ENCODE assay signal across 8 mouse cellular contexts in genomic region chr12:87198792-87199191, GRCm38 (mm10). TPM values are rescaled to one million over a fixed set of nuclear protein-coding genes. Genes with fewer than 3 reads are reported as not detected.
DNase-seq lines count a peak whose midpoint lies in the region; ATAC-seq and TF ChIP-seq lines count a peak whose summit lies in the region.

No protein-coding gene starts in this region.

- H3K4me2 ChIP-seq in CH12.LX (ENCODE audit: insufficient read depth, low read depth, poor library complexity, severe bottlenecking) = peak overlapping the region; percentile 82
- peak overlapping the region; percentile 98 for H3K4me2 ChIP-seq in liver, embryonic 12.5 days

- peak overlapping the region; percentile 96; the same call in 1 of the 2 replicates for H3K4me3 ChIP-seq in heart, adult 2 months
- H3K4me3 ChIP-seq in CH12.LX (replicated peaks in 1 of 3; ENCODE audit: low read depth in 2 of 3, low read length in 2 of 3, poor library complexity in 1 of 3) = peak overlapping the region; percentile 96 to 99 (median 98)
- H3K4me3 ChIP-seq in forebrain, embryonic 10.5 days = peak overlapping the region; percentile 93
- H3K4me3 ChIP-seq in liver, embryonic 12.5 days = no peak overlapping the region

- no peak for ATAC-seq in liver, embryonic 12.5 days
- ATAC-seq in erythroid progenitor cell, adult 5-6 weeks (replicated peaks; ENCODE audit: low FRiP score, poor library complexity, severe bottlenecking) = no peak

- in situ Hi-C loops in CH12.LX (cut with MboI; ENCODE audit: low pct_ligation_motif_present, low pct_unique_long_range_greater_than_20kb, low sequenced_read_pairs) = no loop called here

- no peak overlapping the region for H3K27ac ChIP-seq in heart, adult 2 months
- peak overlapping the region; percentile 81; the same call in 1 of the 2 replicates for H3K27ac ChIP-seq in CH12.LX (ENCODE audit: insufficient read depth, low read depth)
- no peak overlapping the region for H3K27ac ChIP-seq in forebrain, embryonic 10.5 days
- no peak overlapping the region for H3K27ac ChIP-seq in liver, embryonic 12.5 days

- intact Hi-C loops in heart, adult 2 months (cut with DNase I) = no loop called here
- intact Hi-C loops in heart, postnatal 25 days (cut with DNase I) = no loop called here

- no peak for TF ChIP-seq POLR2A in heart, adult 2 months (IDR thresholded peaks at IDR 0.05; ENCODE audit: insufficient read depth, low read depth, low read length)
- no peak for TF ChIP-seq POLR2A in CH12.LX (IDR thresholded peaks at IDR 0.05; ENCODE audit: low read depth, low read length)

- H3K4me1 ChIP-seq in heart, adult 2 months (ENCODE audit: control insufficient read depth, insufficient read depth, low read length) = peaks cover 2% of the 10 kb centered on the region
- peaks cover 3 to 37% of the 10 kb centered on the region in 2 experiments; a peak in 3 of 4 replicates for H3K4me1 ChIP-seq in CH12.LX (ENCODE audit: control insufficient read depth in 1 of 2, insufficient read depth in 2 of 2)
- peaks cover 23% of the 10 kb centered on the region for H3K4me1 ChIP-seq in forebrain, embryonic 10.5 days
- H3K4me1 ChIP-seq in liver, embryonic 12.5 days = peaks cover 23% of the 10 kb centered on the region; the same call in 1 of the 2 replicates

- dilution Hi-C loops in CH12.LX (cut with MboI; ENCODE audit: extremely low pct_ligation_motif_present, extremely low pct_unique_long_range_greater_than_20kb, low sequenced_read_pairs) = no loop called here

- no peak for TF ChIP-seq EP300 in heart, adult 2 months (IDR thresholded peaks at IDR 0.05; ENCODE audit: insufficient read depth, low read depth, low read length)
- TF ChIP-seq EP300 in CH12.LX (IDR thresholded peaks at IDR 0.05; ENCODE audit: low read length) = no peak

- no peak for TF ChIP-seq CTCF in heart, adult 2 months (IDR thresholded peaks at IDR 0.05)
- no peak for TF ChIP-seq CTCF in CH12.LX (conservative IDR thresholded peaks at IDR 0.05 in 1 of 2, IDR thresholded peaks at IDR 0.05 in 1 of 2; ENCODE audit: low read depth in 2 of 2, low read length in 2 of 2)

- DNase-seq in heart, adult 2 months = no peak
- DNase-seq in heart, postnatal 25 days (ENCODE audit: low spot score) = no peak
- DNase-seq in CH12.LX (ENCODE audit: extremely low read depth) = no peak
- DNase-seq in forebrain, embryonic 10.5 days (ENCODE audit: extremely low spot score, low spot score) = no peak
- no peak for DNase-seq in thymus, postnatal 0 days (ENCODE audit: low spot score)
- DNase-seq in adrenal gland, adult 18-20 months (ENCODE audit: low spot score in 2 of 2) = no peak

- H3K9ac ChIP-seq in heart, adult 2 months (ENCODE audit: low read depth, low read length) = no peak overlapping the region
- H3K9ac ChIP-seq in CH12.LX (ENCODE audit: insufficient read depth, low read depth) = peak overlapping the region; percentile 98
- H3K9ac ChIP-seq in liver, embryonic 12.5 days = no peak overlapping the region

- no peaks in the 10 kb centered on the region for H3K36me3 ChIP-seq in heart, adult 2 months (ENCODE audit: control insufficient read depth, insufficient read depth, low read length)
- H3K36me3 ChIP-seq in CH12.LX (replicated peaks in 1 of 2; ENCODE audit: control insufficient read depth in 1 of 2, insufficient read depth in 1 of 2, low read length in 1 of 2) = peaks cover 0 to 2% of the 10 kb centered on the region in 2 experiments
- no peaks in the 10 kb centered on the region for H3K36me3 ChIP-seq in forebrain, embryonic 10.5 days (replicated peaks)
- no peaks in the 10 kb centered on the region for H3K36me3 ChIP-seq in liver, embryonic 12.5 days

- H3K79me2 ChIP-seq in heart, adult 2 months (replicated peaks; ENCODE audit: control insufficient read depth, insufficient read depth, low read length) = no peaks in the 10 kb centered on the region
- peaks cover 34% of the 10 kb centered on the region for H3K79me2 ChIP-seq in CH12.LX (replicated peaks; ENCODE audit: control insufficient read depth, extremely low read depth, insufficient read depth, poor library complexity, severe bottlenecking)

- no peak for TF ChIP-seq RAD21 in CH12.LX (IDR thresholded peaks at IDR 0.05; ENCODE audit: low read depth, low read length)

- WGBS in heart, adult 2 months = 68% methylated on average over 6 of the region's 6 CpGs
- 57% methylated on average over 6 of the region's 6 CpGs for WGBS in forebrain, embryonic 10.5 days
- 70% methylated on average over 6 of the region's 6 CpGs for WGBS in liver, embryonic 12.5 days (ENCODE audit: insufficient replicate concordance)

- H3K27me3 ChIP-seq in heart, adult 2 months (ENCODE audit: control insufficient read depth, insufficient read depth, low read length) = no peaks in the 10 kb centered on the region
- H3K27me3 ChIP-seq in CH12.LX (replicated peaks) = no peaks in the 10 kb centered on the region
- no peaks in the 10 kb centered on the region; the same call in 1 of the 2 replicates for H3K27me3 ChIP-seq in forebrain, embryonic 10.5 days (ENCODE audit: poor library complexity, severe bottlenecking)
- peaks cover 30% of the 10 kb centered on the region for H3K27me3 ChIP-seq in liver, embryonic 12.5 days (replicated peaks)

- H3K9me3 ChIP-seq in CH12.LX (replicated peaks; ENCODE audit: low read length) = no peaks in the 10 kb centered on the region
- no peaks in the 10 kb centered on the region for H3K9me3 ChIP-seq in forebrain, embryonic 10.5 days
- no peaks in the 10 kb centered on the region for H3K9me3 ChIP-seq in liver, embryonic 12.5 days (replicated peaks)

RNA-seq across cellular contexts. Expression of gene Samd15, which starts 0.7 kb away (rescaled TPM):
- not detected for total RNA-seq in heart, adult 2 months (2021)
- polyA plus RNA-seq in heart, adult 2 months (2012; rRNA removed) = 0.39 TPM in 1 of 2 replicates, not detected in the other
- under 1 TPM; 0.21 to 0.34 TPM for total RNA-seq in heart, postnatal 25 days (2021)
- 0.97 and 1.1 TPM in 2 replicates for total RNA-seq in CH12.LX (2012; rRNA removed)
- total RNA-seq in CH12.LX (2014; rRNA removed) = 0.28 and 1.8 TPM in 2 replicates
- 2.8 and 3.9 TPM in 2 replicates for polyA plus RNA-seq in CH12.LX (2012; ENCODE audit: insufficient read length, low read depth)
- 1.7 and 2.0 TPM in 2 replicates for polyA plus RNA-seq in forebrain, embryonic 10.5 days (2016; fragmentation: Nextera tagmentation; extraction: Ambion mirVana)
- polyA plus RNA-seq in liver, embryonic 12.5 days (2016; fragmentation: Nextera tagmentation; extraction: Ambion mirVana) = 16.2 and 16.7 TPM in 2 replicates
- total RNA-seq in erythroid progenitor cell, adult 5-6 weeks (2015; ENCODE audit: low replicate concordance) = not detected in 2 replicates
- 3.6 TPM in 1 of 2 replicates, not detected in the other for total RNA-seq in erythroid progenitor cell, adult 5-6 weeks (2017; ENCODE audit: low replicate concordance)
- polyA plus RNA-seq in thymus, postnatal 0 days (2015; fragmentation: Nextera tagmentation; extraction: Ambion mirVana) = 1.2 and 1.6 TPM in 2 replicates
- 1 to 10 TPM; 1.4 to 1.7 TPM for total RNA-seq in adrenal gland, adult 18-20 months (2021)

RNA-seq across cellular contexts. Expression of gene Tmed8, which starts 1.5 kb away (rescaled TPM):
- 1 to 10 TPM; 5.3 to 6.4 TPM for total RNA-seq in heart, adult 2 months (2021)
- polyA plus RNA-seq in heart, adult 2 months (2012; rRNA removed) = 3.1 and 5.6 TPM in 2 replicates
- 1 to 10 TPM; 4.4 to 6.6 TPM for total RNA-seq in heart, postnatal 25 days (2021)
- total RNA-seq in CH12.LX (2012; rRNA removed) (27.3 and 29.1 TPM in 2 replicates), CH12.LX (2014; rRNA removed) (27.9 and 29.3 TPM in 2 replicates)
- 29.4 and 34.8 TPM in 2 replicates for polyA plus RNA-seq in CH12.LX (2012; ENCODE audit: insufficient read length, low read depth)
- polyA plus RNA-seq in forebrain, embryonic 10.5 days (2016; fragmentation: Nextera tagmentation; extraction: Ambion mirVana) = 3.5 and 3.7 TPM in 2 replicates
- polyA plus RNA-seq in liver, embryonic 12.5 days (2016; fragmentation: Nextera tagmentation; extraction: Ambion mirVana) = 1.3 and 1.4 TPM in 2 replicates
- total RNA-seq in erythroid progenitor cell, adult 5-6 weeks (2015; ENCODE audit: low replicate concordance) = 0.72 and 2.9 TPM in 2 replicates
- 1.5 and 2.0 TPM in 2 replicates for total RNA-seq in erythroid progenitor cell, adult 5-6 weeks (2017; ENCODE audit: low replicate concordance)
- polyA plus RNA-seq in thymus, postnatal 0 days (2015; fragmentation: Nextera tagmentation; extraction: Ambion mirVana) = 3.4 TPM in 2 replicates
- 10 to 100 TPM; 23.5 to 32.1 TPM for total RNA-seq in adrenal gland, adult 18-20 months (2021)

RNA-seq across cellular contexts. Expression of gene Noxred1, which starts 39.7 kb away (rescaled TPM):
- total RNA-seq in heart, adult 2 months (2021) = under 1 TPM; 0.39 to 0.61 TPM
- 0.47 and 0.67 TPM in 2 replicates for polyA plus RNA-seq in heart, adult 2 months (2012; rRNA removed)
- under 1 TPM; 0.20 to 0.49 TPM for total RNA-seq in heart, postnatal 25 days (2021)
- total RNA-seq in CH12.LX (2012; rRNA removed) (5.1 and 5.2 TPM in 2 replicates), CH12.LX (2014; rRNA removed) (6.9 and 8.0 TPM in 2 replicates)
- polyA plus RNA-seq in CH12.LX (2012; ENCODE audit: insufficient read length, low read depth) = 10.0 and 10.4 TPM in 2 replicates
- 0.46 and 0.84 TPM in 2 replicates for polyA plus RNA-seq in forebrain, embryonic 10.5 days (2016; fragmentation: Nextera tagmentation; extraction: Ambion mirVana)
- 0.32 and 0.49 TPM in 2 replicates for polyA plus RNA-seq in liver, embryonic 12.5 days (2016; fragmentation: Nextera tagmentation; extraction: Ambion mirVana)
- total RNA-seq in erythroid progenitor cell, adult 5-6 weeks (2015; ENCODE audit: low replicate concordance) = not detected in 2 replicates
- total RNA-seq in erythroid progenitor cell, adult 5-6 weeks (2017; ENCODE audit: low replicate concordance) = not detected in 2 replicates
- 0.86 and 0.89 TPM in 2 replicates for polyA plus RNA-seq in thymus, postnatal 0 days (2015; fragmentation: Nextera tagmentation; extraction: Ambion mirVana)
- under 1 TPM; 0.67 to 0.76 TPM for total RNA-seq in adrenal gland, adult 18-20 months (2021)

RNA-seq across cellular contexts. Expression of gene Pomt2, which starts 51.0 kb away (rescaled TPM):
- 1 to 10 TPM; 9.4 to 9.7 TPM for total RNA-seq in heart, adult 2 months (2021)
- 9.8 and 18.9 TPM in 2 replicates for polyA plus RNA-seq in heart, adult 2 months (2012; rRNA removed)
- total RNA-seq in heart, postnatal 25 days (2021) = 10 to 100 TPM in 1 of 2 experiments, 1 to 10 TPM in 1; 9.5 to 11.9 TPM
- total RNA-seq in CH12.LX (2012; rRNA removed) (12.4 and 12.8 TPM in 2 replicates), CH12.LX (2014; rRNA removed) (11.7 and 12.0 TPM in 2 replicates)
- polyA plus RNA-seq in CH12.LX (2012; ENCODE audit: insufficient read length, low read depth) = 10.5 and 11.6 TPM in 2 replicates
- polyA plus RNA-seq in forebrain, embryonic 10.5 days (2016; fragmentation: Nextera tagmentation; extraction: Ambion mirVana) = 15.5 and 16.6 TPM in 2 replicates
- polyA plus RNA-seq in liver, embryonic 12.5 days (2016; fragmentation: Nextera tagmentation; extraction: Ambion mirVana) = 7.1 and 7.3 TPM in 2 replicates
- 0.42 and 5.0 TPM in 2 replicates for total RNA-seq in erythroid progenitor cell, adult 5-6 weeks (2015; ENCODE audit: low replicate concordance)
- 1.3 and 1.8 TPM in 2 replicates for total RNA-seq in erythroid progenitor cell, adult 5-6 weeks (2017; ENCODE audit: low replicate concordance)
- polyA plus RNA-seq in thymus, postnatal 0 days (2015; fragmentation: Nextera tagmentation; extraction: Ambion mirVana) = 4.8 and 5.4 TPM in 2 replicates
- 10 to 100 TPM; 10.8 to 13.3 TPM for total RNA-seq in adrenal gland, adult 18-20 months (2021)

RNA-seq across cellular contexts. Expression of gene Gstz1, which starts 51.8 kb away (rescaled TPM):
- 10 to 100 TPM; 43.1 to 46.0 TPM for total RNA-seq in heart, adult 2 months (2021)
- 66.7 and 89.0 TPM in 2 replicates for polyA plus RNA-seq in heart, adult 2 months (2012; rRNA removed)
- 10 to 100 TPM; 46.4 to 47.0 TPM for total RNA-seq in heart, postnatal 25 days (2021)
- total RNA-seq in CH12.LX (2012; rRNA removed) (16.7 and 22.3 TPM in 2 replicates), CH12.LX (2014; rRNA removed) (26.8 and 27.5 TPM in 2 replicates)
- 19.7 and 20.5 TPM in 2 replicates for polyA plus RNA-seq in CH12.LX (2012; ENCODE audit: insufficient read length, low read depth)
- polyA plus RNA-seq in forebrain, embryonic 10.5 days (2016; fragmentation: Nextera tagmentation; extraction: Ambion mirVana) = 28.5 TPM in 2 replicates
- 44.8 and 49.2 TPM in 2 replicates for polyA plus RNA-seq in liver, embryonic 12.5 days (2016; fragmentation: Nextera tagmentation; extraction: Ambion mirVana)
- total RNA-seq in erythroid progenitor cell, adult 5-6 weeks (2015; ENCODE audit: low replicate concordance) = 13.3 and 15.5 TPM in 2 replicates
- total RNA-seq in erythroid progenitor cell, adult 5-6 weeks (2017; ENCODE audit: low replicate concordance) = 5.1 and 9.2 TPM in 2 replicates
- 19.2 and 19.8 TPM in 2 replicates for polyA plus RNA-seq in thymus, postnatal 0 days (2015; fragmentation: Nextera tagmentation; extraction: Ambion mirVana)
- 100 to 1,000 TPM; 118 to 163 TPM for total RNA-seq in adrenal gland, adult 18-20 months (2021)
